Mouse (Mus musculus) layer of hippocampus, postnatal 36 days (tissue): ENCODE measurements around the gene Vps53. TPM values are rescaled to one million over a fixed set of nuclear protein-coding genes. Genes with fewer than 3 reads are reported as not detected.
"Not testable (repeated sequence)": the region's sequence is repeated elsewhere in the genome, so short reads cannot be mapped to it uniquely, and the experiment has no call there.

Source experiments
- DNase-seq, 2 experiments: peaks; one replicate each; pipeline ENCODE4 v3.0.0; 2022
- total RNA-seq, 2 experiments: library from RNA; stranded (reverse); gene quantifications; 2 replicates each; pipeline ENCODE4 v1.2.3; 2021

Vps53 gene
- total RNA-seq, 2 experiments from 2014 or later = 92.2 to 99.8 TPM

DNA sequence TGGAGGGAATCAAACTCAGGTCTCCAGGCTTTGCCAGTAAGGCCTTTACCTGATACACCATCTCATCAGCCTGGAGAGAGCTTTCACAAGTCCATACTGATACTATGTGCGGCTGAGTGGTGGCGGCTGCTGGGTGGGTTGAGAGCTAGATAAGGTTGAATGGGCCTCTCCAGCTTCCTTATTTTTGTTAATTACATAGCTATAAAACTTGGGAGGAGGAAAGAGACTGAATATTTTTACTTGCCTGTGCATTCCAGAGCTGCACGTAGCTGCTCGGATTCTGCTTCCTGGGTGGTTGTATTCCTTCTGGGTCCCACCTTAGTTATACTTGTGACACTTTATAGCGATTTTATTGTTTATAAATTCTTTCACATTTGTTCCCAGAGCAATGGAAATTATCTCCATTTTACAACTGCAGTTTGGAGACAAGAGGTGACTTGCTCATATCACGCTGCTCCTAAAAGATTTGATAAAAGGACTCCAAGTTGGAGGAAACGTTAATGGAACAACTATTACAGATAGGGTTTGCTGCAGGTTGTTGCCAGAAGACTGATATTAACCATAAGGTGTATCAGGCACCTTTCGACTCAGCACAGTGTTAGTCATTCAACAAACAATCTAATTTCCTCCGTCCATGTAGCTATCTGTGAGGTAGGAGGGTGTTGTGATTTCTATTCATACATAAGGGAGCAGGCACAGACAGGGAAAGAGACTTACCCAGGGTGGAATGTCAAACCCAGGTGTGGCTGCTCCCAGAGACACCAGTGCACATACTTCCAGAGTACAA, 168.4 kb downstream of the Vps53 start:
- no peak for DNase-seq

DNA sequence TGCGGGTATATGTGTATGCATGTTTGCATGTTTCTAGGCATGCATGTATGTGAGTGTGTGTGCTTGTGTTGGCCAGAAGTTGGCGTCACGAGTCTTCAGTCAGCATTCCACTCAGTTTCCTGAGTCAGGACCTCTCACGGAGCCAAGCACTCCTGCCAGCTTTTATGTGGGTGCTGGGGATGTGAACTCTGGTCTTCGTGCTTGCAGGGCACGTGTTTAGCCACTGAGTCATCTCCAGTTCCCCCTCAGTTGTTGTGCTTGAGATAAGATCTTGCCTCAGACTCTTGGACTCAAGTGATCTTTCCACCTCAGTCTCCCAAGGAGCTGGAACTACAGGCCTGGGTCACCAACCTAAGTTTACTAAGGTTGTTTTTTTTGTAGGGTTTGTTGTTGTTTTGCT, 170.3 kb downstream of the Vps53 start:
- DNase-seq = no peak

DNA sequence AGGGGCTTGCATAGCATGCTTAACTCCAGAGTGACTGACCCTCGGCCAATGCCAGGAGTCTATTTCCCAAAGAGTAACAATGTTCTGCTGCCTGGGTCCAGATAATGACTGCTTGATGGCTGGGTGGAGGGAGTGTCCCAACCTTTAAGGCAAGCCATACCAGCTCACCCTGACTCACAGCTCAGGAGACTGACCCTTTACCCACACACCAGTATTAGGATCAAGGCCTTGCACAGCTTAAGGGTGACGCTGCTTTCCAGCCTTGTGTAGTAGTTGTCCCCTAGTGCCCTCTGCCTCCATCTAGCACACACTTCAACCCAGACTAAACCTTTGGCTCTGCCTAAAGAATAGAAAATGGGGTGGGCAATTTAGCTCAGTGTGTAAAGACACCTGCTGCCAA, 171.3 kb downstream of the Vps53 start:
- DNase-seq = no peak

DNA sequence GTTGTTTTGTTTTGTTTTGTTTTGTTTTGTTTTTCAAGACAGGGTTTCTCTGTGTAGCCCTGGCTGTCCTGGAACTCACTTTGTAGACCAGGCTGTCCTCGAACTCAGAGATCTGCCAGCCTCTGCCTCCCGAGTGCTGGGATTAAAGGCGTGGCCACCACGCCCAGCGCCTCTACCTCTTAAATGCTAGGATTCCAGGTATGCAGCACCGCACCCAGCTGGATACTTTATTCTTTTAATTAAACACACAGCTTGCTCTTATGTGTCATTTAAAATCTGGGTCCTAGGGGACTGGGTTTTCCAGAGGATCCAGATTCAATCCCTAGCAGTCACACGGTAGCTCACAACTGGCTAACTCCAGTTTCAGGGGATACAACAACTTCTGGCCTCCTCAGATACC, 175.2 kb downstream of the Vps53 start:
- not testable (repeated sequence) for DNase-seq

DNA sequence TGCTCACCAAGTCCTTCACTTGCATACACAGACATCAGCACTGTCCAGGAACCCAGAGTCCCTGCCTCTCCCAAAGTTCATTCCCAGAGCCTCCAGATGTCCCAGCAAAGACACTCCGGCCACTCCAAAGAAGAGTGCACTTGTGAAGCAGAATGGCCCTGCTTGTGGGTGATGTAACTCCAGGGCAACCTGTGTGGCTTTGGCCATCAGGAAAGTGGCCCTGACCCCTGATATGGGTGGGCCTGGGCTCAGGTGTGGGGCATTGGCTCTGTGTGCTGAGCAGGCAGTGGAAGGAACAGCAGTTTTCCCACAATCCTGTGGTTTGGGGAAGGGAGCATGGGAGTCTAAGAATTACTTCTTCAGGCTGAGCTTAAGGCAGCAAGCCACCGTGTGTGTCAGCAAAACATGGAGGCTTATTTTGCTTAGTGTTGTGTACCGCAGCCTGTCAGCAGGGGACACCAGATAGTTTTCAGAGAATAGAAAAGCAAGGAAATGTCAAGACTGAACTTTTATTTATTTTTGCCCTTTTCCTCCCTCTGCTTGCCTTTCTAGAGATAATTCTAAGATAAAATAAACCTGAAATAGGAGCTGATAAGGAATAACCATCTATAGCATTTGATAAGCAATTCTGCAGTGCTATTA, 178.1 kb downstream of the Vps53 start:
- DNase-seq = no peak

DNA sequence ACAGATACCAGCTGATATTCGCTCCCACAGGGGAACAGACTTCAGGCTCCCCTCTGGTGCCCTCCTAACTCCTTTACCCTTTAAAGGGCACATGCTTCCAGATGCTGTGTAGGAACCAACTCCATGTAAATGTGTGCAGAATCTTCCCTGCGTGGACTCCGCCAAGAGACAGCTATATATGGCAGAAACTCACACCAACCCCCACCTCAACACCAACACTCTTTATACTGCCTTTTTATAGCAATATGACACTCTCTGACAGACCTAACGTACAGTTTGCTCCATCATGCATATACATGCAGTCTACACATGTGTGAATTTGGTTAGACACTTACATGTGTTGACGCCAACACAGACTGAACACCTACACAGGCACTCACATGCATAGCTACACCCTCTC, 178.7 kb downstream of the Vps53 start:
- no peak for DNase-seq

DNA sequence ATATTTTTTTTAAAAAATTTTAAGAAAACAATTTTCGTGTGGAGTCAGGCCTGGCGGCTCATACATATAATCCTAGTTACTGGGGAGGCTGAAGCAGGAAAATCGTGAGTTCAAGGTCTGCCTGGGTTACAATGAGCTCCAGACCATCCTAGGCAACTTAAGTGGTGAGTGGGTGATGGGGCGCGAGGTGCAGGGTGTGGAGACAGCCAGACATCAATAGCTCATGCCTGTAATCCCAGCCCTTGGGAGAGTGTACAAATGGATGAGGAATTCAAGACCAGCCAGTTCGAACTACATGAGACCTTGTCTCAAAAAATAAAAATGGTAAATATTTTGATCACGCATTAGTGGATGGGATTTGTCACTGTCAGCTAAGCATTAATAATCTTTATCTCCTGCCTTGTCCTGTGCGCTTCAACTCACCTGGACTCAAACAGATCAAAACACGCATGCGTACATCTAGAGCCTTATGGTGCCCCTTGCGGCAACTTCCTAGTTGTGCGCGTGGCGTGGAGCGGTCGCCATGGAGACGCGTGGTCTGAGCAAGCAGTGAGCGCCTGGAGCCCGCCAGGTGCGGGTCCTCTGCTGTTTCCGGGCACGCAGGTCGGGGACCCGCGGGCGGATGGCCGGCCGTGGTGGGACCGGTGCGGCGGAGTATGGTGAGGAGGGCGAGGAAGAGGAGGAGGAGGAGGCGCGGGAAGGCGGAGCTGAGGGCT, 179.8 kb downstream of the Vps53 start, which contains the start of gene 1700016K19Rik:
TSS of gene 1700016K19Rik (plus strand) at position 473 of the 716 bp plus-strand sequence.
- peak; percentile 68 to 74 for DNase-seq

Other genes starting within 250 kb of the Vps53 start
- gene Rph3al, start 241.2 kb downstream of the Vps53 start, total RNA-seq = 1 to 10 TPM; 6.6 to 8.6 TPM
- 1 to 10 TPM; 1.8 to 2.3 TPM for gene 1700016K19Rik, start 179.7 kb downstream of the Vps53 start, total RNA-seq
- gene Rflnb, start 151.9 kb downstream of the Vps53 start, total RNA-seq = 10 to 100 TPM in 1 of 2 experiments, 1 to 10 TPM in 1; 7.9 to 10.2 TPM
- gene Fam57a, start within 50 bp of the Vps53 start, total RNA-seq = 10 to 100 TPM; 18.4 to 20.9 TPM
- 1 to 10 TPM in 1 of 2 experiments, under 1 TPM in 1; 0.65 to 1.2 TPM for gene Dbil5, start 38.0 kb upstream of the Vps53 start, total RNA-seq
- 1 to 10 TPM; 6.5 to 8.2 TPM for gene Gemin4, start 38.0 kb upstream of the Vps53 start, total RNA-seq
- 10 to 100 TPM; 16.8 to 17.4 TPM for gene Mrm3, start 64.1 kb upstream of the Vps53 start, total RNA-seq
- 10 to 100 TPM; 51.6 to 59.4 TPM for gene Glod4, start 64.1 kb upstream of the Vps53 start, total RNA-seq
- gene Nxn, start 219.5 kb upstream of the Vps53 start, total RNA-seq = 10 to 100 TPM in 1 of 2 experiments, 1 to 10 TPM in 1; 9.5 to 11.6 TPM
- gene Timm22, start 227.3 kb upstream of the Vps53 start, total RNA-seq = 10 to 100 TPM; 32.7 to 33.6 TPM